In genomic region chr9:7833421-7833820, GRCm38 (mm10) we compare ENCODE assay signal across 9 mouse cellular contexts. TPM values are rescaled to one million over a fixed set of nuclear protein-coding genes. Genes with fewer than 3 reads are reported as not detected.
DNase-seq lines count a peak whose midpoint lies in the region; ATAC-seq and TF ChIP-seq lines count a peak whose summit lies in the region.
"Had no signal": no experiment of that assay in that cellular context is flagged by ENCODE, and none has a peak within 500 bp of the region (broad histone marks: within the 10 kb centered on the region; RNA-seq: fewer than 3 reads in every experiment).

No protein-coding gene starts in this region.

- H3K4me1 ChIP-seq in forebrain, embryonic 12.5 days: peaks cover 26% of the 10 kb centered on the region
- H3K4me1 ChIP-seq in forebrain, embryonic 11.5 days (replicated peaks; ENCODE audit: control insufficient read depth, insufficient read depth, low read length): no peaks in the 10 kb centered on the region; the same call in 1 of the 2 replicates
- peaks cover 13% of the 10 kb centered on the region for H3K4me1 ChIP-seq in lung, embryonic 16.5 days (replicated peaks; ENCODE audit: control insufficient read depth, insufficient read depth, low read length)
- H3K4me1 ChIP-seq in forebrain, postnatal 0 days (ENCODE audit: insufficient read depth): peaks cover 9% of the 10 kb centered on the region; the same call in 1 of the 2 replicates
- peaks cover 31% of the 10 kb centered on the region for H3K4me1 ChIP-seq in neural tube, embryonic 14.5 days (ENCODE audit: control insufficient read depth, insufficient read depth, low read length)

- DNase-seq in forebrain, embryonic 11.5 days (ENCODE audit: low spot score): no peak
- DNase-seq in lung, postnatal 4 days: no peak
- DNase-seq in forebrain, postnatal 0 days: no peak
- DNase-seq in layer of hippocampus, postnatal 36 days: no peak
- DNase-seq in ovary, postnatal 10 days (ENCODE audit: low spot score): no peak
- DNase-seq: kidney, adult 11 months had no signal

- no peak for ATAC-seq in forebrain, embryonic 12.5 days (ENCODE audit: low FRiP score)
- ATAC-seq in forebrain, embryonic 11.5 days (replicated peaks; ENCODE audit: low FRiP score): no peak
- no peak for ATAC-seq in lung, embryonic 16.5 days (ENCODE audit: low read depth)
- ATAC-seq in forebrain, postnatal 0 days: no peak
- ATAC-seq in neural tube, embryonic 14.5 days (ENCODE audit: low read depth): no peak

- H3K27me3 ChIP-seq in forebrain, embryonic 12.5 days: no peaks in the 10 kb centered on the region
- H3K27me3 ChIP-seq in forebrain, embryonic 11.5 days (ENCODE audit: control insufficient read depth, insufficient read depth, low read length): no peaks in the 10 kb centered on the region
- H3K27me3 ChIP-seq in lung, embryonic 16.5 days (ENCODE audit: control insufficient read depth, insufficient read depth, low read depth, low read length): no peaks in the 10 kb centered on the region
- no peaks in the 10 kb centered on the region for H3K27me3 ChIP-seq in forebrain, postnatal 0 days (ENCODE audit: insufficient read depth, low read length)
- H3K27me3 ChIP-seq in neural tube, embryonic 14.5 days (ENCODE audit: control insufficient read depth, insufficient read depth, low read length): no peaks in the 10 kb centered on the region

- peak; percentile 19; the same call in 1 of the 2 replicates for TF ChIP-seq CTCF in forebrain, postnatal 0 days (IDR thresholded peaks at IDR 0.05; ENCODE audit: low read depth)

- H3K4me2 ChIP-seq in forebrain, embryonic 12.5 days: peak overlapping the region; percentile 13; the same call in 1 of the 2 replicates
- no peak overlapping the region for H3K4me2 ChIP-seq in forebrain, embryonic 11.5 days (ENCODE audit: low read depth, low read length, severe bottlenecking)
- peak overlapping the region; percentile 27; the same call in 1 of the 2 replicates for H3K4me2 ChIP-seq in lung, embryonic 16.5 days (ENCODE audit: low read depth, low read length)
- H3K4me2 ChIP-seq in forebrain, postnatal 0 days (ENCODE audit: low read depth): no peak overlapping the region
- H3K4me2 ChIP-seq in neural tube, embryonic 14.5 days (ENCODE audit: low read depth, low read length): peak overlapping the region; percentile 24

- no peak overlapping the region for H3K9ac ChIP-seq in forebrain, embryonic 12.5 days
- no peak overlapping the region for H3K9ac ChIP-seq in forebrain, embryonic 11.5 days (ENCODE audit: low read length)
- H3K9ac ChIP-seq in lung, embryonic 16.5 days (ENCODE audit: low read length): no peak overlapping the region
- H3K9ac ChIP-seq in forebrain, postnatal 0 days: no peak overlapping the region
- H3K9ac ChIP-seq in neural tube, embryonic 14.5 days (replicated peaks; ENCODE audit: low read depth, low read length): no peak overlapping the region

- WGBS in forebrain, embryonic 12.5 days: 92% methylated on average over 6 of the region's 6 CpGs
- WGBS in forebrain, embryonic 11.5 days: 90% methylated on average over 6 of the region's 6 CpGs
- 84% methylated on average over 6 of the region's 6 CpGs for WGBS in lung, embryonic 16.5 days
- 92% methylated on average over 6 of the region's 6 CpGs for WGBS in forebrain, postnatal 0 days
- 91% methylated on average over 6 of the region's 6 CpGs for WGBS in neural tube, embryonic 14.5 days

- no peaks in the 10 kb centered on the region for H3K9me3 ChIP-seq in forebrain, embryonic 12.5 days
- no peaks in the 10 kb centered on the region for H3K9me3 ChIP-seq in forebrain, embryonic 11.5 days (ENCODE audit: control insufficient read depth, low read length)
- no peaks in the 10 kb centered on the region for H3K9me3 ChIP-seq in lung, embryonic 16.5 days (ENCODE audit: control insufficient read depth, low read length)
- H3K9me3 ChIP-seq in forebrain, postnatal 0 days (ENCODE audit: low read length): no peaks in the 10 kb centered on the region
- no peaks in the 10 kb centered on the region for H3K9me3 ChIP-seq in neural tube, embryonic 14.5 days (ENCODE audit: control insufficient read depth, low read length)

- H3K36me3 ChIP-seq in forebrain, embryonic 12.5 days (replicated peaks): peaks cover 14% of the 10 kb centered on the region
- H3K36me3 ChIP-seq in forebrain, embryonic 11.5 days (ENCODE audit: control insufficient read depth, insufficient read depth, low read length): peaks cover 8% of the 10 kb centered on the region; the same call in 1 of the 2 replicates
- peaks cover 10% of the 10 kb centered on the region for H3K36me3 ChIP-seq in lung, embryonic 16.5 days (ENCODE audit: control insufficient read depth, insufficient read depth, low read length)
- H3K36me3 ChIP-seq in forebrain, postnatal 0 days (ENCODE audit: insufficient read depth): peaks cover 7% of the 10 kb centered on the region; the same call in 1 of the 2 replicates
- 0 out of 2 replicates have a peak, but pooled peaks cover 3% of the 10 kb centered on the region for H3K36me3 ChIP-seq in neural tube, embryonic 14.5 days (ENCODE audit: control insufficient read depth, insufficient read depth, low read length)

- no peak overlapping the region for H3K4me3 ChIP-seq in forebrain, embryonic 12.5 days (replicated peaks)
- no peak overlapping the region for H3K4me3 ChIP-seq in forebrain, embryonic 11.5 days (ENCODE audit: low read depth, low read length)
- H3K4me3 ChIP-seq in lung, embryonic 16.5 days (ENCODE audit: low read length): peak overlapping the region; percentile 13; the same call in 1 of the 2 replicates
- H3K4me3 ChIP-seq in forebrain, postnatal 0 days (ENCODE audit: low read depth, low read length): no peak overlapping the region
- H3K4me3 ChIP-seq in neural tube, embryonic 14.5 days (ENCODE audit: low read depth, low read length): no peak overlapping the region

- H3K27ac ChIP-seq in forebrain, embryonic 12.5 days: no peak overlapping the region
- H3K27ac ChIP-seq in forebrain, embryonic 11.5 days (ENCODE audit: low read depth, low read length): no peak overlapping the region
- no peak overlapping the region for H3K27ac ChIP-seq in lung, embryonic 16.5 days (ENCODE audit: low read length)
- no peak overlapping the region for H3K27ac ChIP-seq in forebrain, postnatal 0 days (ENCODE audit: low read depth, low read length)
- H3K27ac ChIP-seq in neural tube, embryonic 14.5 days (ENCODE audit: low read depth, low read length): no peak overlapping the region

RNA-seq across cellular contexts. Expression of gene Birc2, which starts 3.4 kb away (rescaled TPM):
- 45.7 and 48.9 TPM in 2 replicates for polyA plus RNA-seq in forebrain, embryonic 12.5 days (2016; fragmentation: Nextera tagmentation; extraction: Ambion mirVana)
- polyA plus RNA-seq in forebrain, embryonic 11.5 days (2014; fragmentation: Nextera tagmentation; extraction: Ambion mirVana): 45.6 and 47.7 TPM in 2 replicates
- 32.7 and 38.0 TPM in 2 replicates for polyA plus RNA-seq in lung, embryonic 16.5 days (2015; fragmentation: Nextera tagmentation; extraction: Ambion mirVana)
- total RNA-seq in forebrain, postnatal 0 days (2014; rRNA removed): 53.0 and 54.2 TPM in 2 replicates
- 23.8 and 28.8 TPM in 2 replicates for polyA plus RNA-seq in forebrain, postnatal 0 days (2015; fragmentation: Nextera tagmentation; extraction: Ambion mirVana)
- 49.3 and 53.6 TPM in 2 replicates for polyA plus RNA-seq in neural tube, embryonic 14.5 days (2014; fragmentation: Nextera tagmentation; extraction: Ambion mirVana)
- total RNA-seq in layer of hippocampus, postnatal 36 days (2021): 10 to 100 TPM; 35.1 to 38.9 TPM

RNA-seq across cellular contexts. Expression of gene Birc3, which starts 39.6 kb away (rescaled TPM):
- 1.9 and 3.7 TPM in 2 replicates for polyA plus RNA-seq in forebrain, embryonic 12.5 days (2016; fragmentation: Nextera tagmentation; extraction: Ambion mirVana)
- polyA plus RNA-seq in forebrain, embryonic 11.5 days (2014; fragmentation: Nextera tagmentation; extraction: Ambion mirVana): 2.2 and 3.2 TPM in 2 replicates
- polyA plus RNA-seq in lung, embryonic 16.5 days (2015; fragmentation: Nextera tagmentation; extraction: Ambion mirVana): 10.5 and 11.9 TPM in 2 replicates
- total RNA-seq in forebrain, postnatal 0 days (2014; rRNA removed): 2.5 and 3.6 TPM in 2 replicates
- polyA plus RNA-seq in forebrain, postnatal 0 days (2015; fragmentation: Nextera tagmentation; extraction: Ambion mirVana): 0.62 and 0.90 TPM in 2 replicates
- 0.70 and 3.2 TPM in 2 replicates for polyA plus RNA-seq in neural tube, embryonic 14.5 days (2014; fragmentation: Nextera tagmentation; extraction: Ambion mirVana)
- total RNA-seq in layer of hippocampus, postnatal 36 days (2021): 1 to 10 TPM; 1.4 to 3.2 TPM

Comparison
In these comparisons a context has a peak if more than half of its experiments do, and no peak if none do; other contexts are left out.
1. H3K4me2 ChIP-seq: peak in forebrain, embryonic 12.5 days (single experiment), lung, embryonic 16.5 days (single experiment) and neural tube, embryonic 14.5 days (single experiment); none in forebrain, embryonic 11.5 days (single experiment) and forebrain, postnatal 0 days (single experiment).